Mouse (Mus musculus) midbrain, embryonic 15.5 days (tissue): ENCODE data around the gene Mettl23. TPM values are rescaled to one million over a fixed set of nuclear protein-coding genes. Genes with fewer than 3 reads are reported as not detected.
"Not testable (repeated sequence)": the region's sequence is repeated elsewhere in the genome, so short reads cannot be mapped to it uniquely, and the experiment has no call there.

Experiments
- ATAC-seq: fragments of 200-750 bp; cut with Nextera tagmentation; replicated peaks from 2 replicates; pipeline ENCODE4 v1.8.0; 2017; ENCODE audit warnings: moderate TSS enrichment
- H3K27ac ChIP-seq: fragments of 300-500 bp; sonication (generic); 2 replicates; pipeline ENCODE4 v1.5.1; 2015; ENCODE audit warnings: mild to moderate bottlenecking, inconsistent platforms
- H3K27me3 ChIP-seq: fragments of 300-500 bp; sonication (generic); replicated peaks from 2 replicates; pipeline ENCODE4 v1.6.1; 2015; ENCODE audit warnings: inconsistent platforms
- H3K36me3 ChIP-seq: fragments of 300-500 bp; sonication (generic); replicated peaks from 2 replicates; pipeline ENCODE4 v1.6.1; 2015; ENCODE audit warnings: inconsistent platforms
- H3K4me1 ChIP-seq: fragments of 300-500 bp; sonication (generic); 2 replicates; pipeline ENCODE4 v1.6.1; 2015; ENCODE audit warnings: inconsistent platforms
- H3K4me2 ChIP-seq: fragments of 300-500 bp; sonication (generic); 2 replicates; pipeline ENCODE4 v1.6.1; 2015; ENCODE audit warnings: inconsistent platforms, mild to moderate bottlenecking, moderate library complexity
- H3K4me3 ChIP-seq: fragments of 300-500 bp; sonication (generic); 2 replicates; pipeline ENCODE4 v1.5.1; 2015; ENCODE audit warnings: mild to moderate bottlenecking, inconsistent platforms
- H3K9ac ChIP-seq: fragments of 300-500 bp; sonication (generic); 2 replicates; pipeline ENCODE4 v1.6.1; 2015; ENCODE audit warnings: mild to moderate bottlenecking, inconsistent platforms
- H3K9me3 ChIP-seq: fragments of 300-500 bp; sonication (generic); 2 replicates; pipeline ENCODE4 v1.6.1; 2016; ENCODE audit warnings: inconsistent platforms
- WGBS: fragments of 180-500 bp; shearing (Covaris S2); methylation state at CpG from one replicate; pipeline ENCODE4 v1.1.7; 2015; ENCODE audit warnings: mixed read lengths; 5-methylcytosine and 5-hydroxymethylcytosine counted together
- polyA plus RNA-seq: library from polyadenylated mRNA; unstranded; fragments of >200 nt; fragmentation: Nextera tagmentation; extraction: Ambion mirVana; gene quantifications from 2 replicates; pipeline ENCODE4 v1.2.1, GENCODE M21; 2015

Mettl23 gene
- polyA plus RNA-seq, 1 experiment from 2014 or later: 64.6 TPM

DNA sequence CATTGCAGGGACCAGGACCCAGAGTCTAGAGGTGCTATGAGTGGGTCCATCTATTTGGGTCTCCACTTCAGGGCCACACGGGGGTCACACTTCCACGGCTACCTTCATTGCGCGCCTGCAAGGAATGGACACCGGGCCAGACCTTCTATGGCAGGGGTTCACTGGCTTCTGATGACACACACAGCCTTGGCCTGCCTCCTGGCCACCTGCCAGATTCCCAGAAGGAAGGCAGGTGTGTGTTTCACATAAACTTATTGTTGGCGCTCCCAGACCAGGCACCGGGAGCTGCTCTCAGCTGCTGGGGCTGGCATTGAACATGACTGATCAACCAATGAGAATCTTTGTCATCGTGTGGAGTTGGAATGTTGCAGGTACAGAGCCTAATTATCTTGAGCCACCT lies 35.4 kb downstream of the Mettl23 start:
- H3K4me1 ChIP-seq: no peaks in the 10 kb centered on the region
- H3K4me2 ChIP-seq: no peak overlapping the region
- no peak overlapping the region for H3K27ac ChIP-seq
- H3K27me3 ChIP-seq: no peaks in the 10 kb centered on the region
- WGBS: 92% methylated on average over 8 of the region's 8 CpGs
- H3K4me3 ChIP-seq: no peak overlapping the region
- no peaks in the 10 kb centered on the region for H3K9me3 ChIP-seq
- H3K36me3 ChIP-seq: peaks cover 3% of the 10 kb centered on the region; the same call in 1 of the 2 replicates
- no peak overlapping the region for H3K9ac ChIP-seq
- no peak for ATAC-seq

DNA sequence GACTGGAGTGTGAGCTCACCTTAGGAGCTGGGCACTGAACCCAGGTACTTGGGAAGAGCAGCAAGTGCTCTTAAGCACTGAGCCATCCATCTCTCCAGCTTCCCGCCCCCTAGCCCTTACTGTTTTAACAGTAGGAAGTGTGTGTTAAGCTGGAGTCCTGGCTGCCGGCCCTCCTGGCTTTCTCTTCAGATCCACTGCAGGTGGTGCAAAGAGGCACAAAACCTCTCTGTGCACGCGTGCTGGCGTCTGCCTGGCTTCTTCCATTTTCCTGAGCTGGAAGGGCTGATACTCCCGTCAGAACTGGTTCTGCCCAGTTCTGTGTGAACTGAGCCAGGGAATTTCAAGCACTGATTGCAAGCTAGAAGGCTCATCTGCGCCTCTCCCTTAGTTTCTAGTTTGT lies 37.8 kb downstream of the Mettl23 start:
- H3K9ac ChIP-seq: no peak overlapping the region
- no peak overlapping the region for H3K27ac ChIP-seq
- no peaks in the 10 kb centered on the region for H3K27me3 ChIP-seq
- no peaks in the 10 kb centered on the region for H3K36me3 ChIP-seq
- peaks cover 6% of the 10 kb centered on the region for H3K4me1 ChIP-seq
- H3K4me3 ChIP-seq: no peak overlapping the region
- 65% methylated on average over 7 of the region's 7 CpGs for WGBS
- no peaks in the 10 kb centered on the region for H3K9me3 ChIP-seq
- H3K4me2 ChIP-seq: no peak overlapping the region
- ATAC-seq: no peak

GRCm38 (mm10) chr11:116881440-116881839 lies 38.4 kb downstream of the Mettl23 start:
- ATAC-seq: no peak

GRCm38 (mm10) chr11:116882446-116882845 lies 39.4 kb downstream of the Mettl23 start:
- no peaks in the 10 kb centered on the region for H3K9me3 ChIP-seq
- 0 out of 2 replicates have a peak, but pooled peaks cover 5% of the 10 kb centered on the region for H3K27me3 ChIP-seq
- WGBS: 83% methylated on average over 10 of the region's 10 CpGs
- no peak for ATAC-seq
- no peak overlapping the region for H3K27ac ChIP-seq
- H3K9ac ChIP-seq: no peak overlapping the region
- H3K4me2 ChIP-seq: no peak overlapping the region
- H3K4me1 ChIP-seq: peaks cover 10% of the 10 kb centered on the region
- no peaks in the 10 kb centered on the region for H3K36me3 ChIP-seq
- H3K4me3 ChIP-seq: no peak overlapping the region

More at GRCm38 (mm10) chr11:116881440-116881839, 38.4 kb downstream of the Mettl23 start:
- H3K27ac ChIP-seq: no peak overlapping the region
- H3K9me3 ChIP-seq: no peaks in the 10 kb centered on the region
- no peak overlapping the region for H3K4me2 ChIP-seq
- no peak overlapping the region for H3K4me3 ChIP-seq
- WGBS: 48% methylated on average over 5 of the region's 5 CpGs
- H3K4me1 ChIP-seq: peaks cover 10% of the 10 kb centered on the region
- H3K9ac ChIP-seq: no peak overlapping the region
- no peaks in the 10 kb centered on the region for H3K36me3 ChIP-seq
- H3K27me3 ChIP-seq: no peaks in the 10 kb centered on the region

- WGBS: 82% methylated on average over 6 of the region's 6 CpGs
- no peak for ATAC-seq
- Histone ChIP-seq H3K9ac (no peak overlapping the region), H3K4me2 (no peak overlapping the region), H3K27ac (no peak overlapping the region), H3K4me3 (no peak overlapping the region), H3K36me3 (no peaks in the 10 kb centered on the region), H3K9me3 (no peaks in the 10 kb centered on the region), H3K27me3 (0 out of 2 replicates have a peak, but pooled peaks cover 5% of the 10 kb centered on the region), H3K4me1 (peaks cover 10% of the 10 kb centered on the region)
Observed at GRCm38 (mm10) chr11:116884061-116884460, 41.0 kb downstream of the Mettl23 start.

- 4% methylated on average over 28 of the region's 28 CpGs for WGBS
- Histone ChIP-seq H3K27ac (0 out of 2 replicates have a peak overlapping the region, but pooled peaks have one; percentile 19), H3K9me3 (no peaks in the 10 kb centered on the region), H3K9ac (no peak overlapping the region), H3K4me1 (peaks cover 10% of the 10 kb centered on the region), H3K4me3 (peak overlapping the region; percentile 21), H3K36me3 (no peaks in the 10 kb centered on the region), H3K27me3 (0 out of 2 replicates have a peak, but pooled peaks cover 5% of the 10 kb centered on the region), H3K4me2 (peak overlapping the region; percentile 41)
- peak; percentile 70 for ATAC-seq
Observed at GRCm38 (mm10) chr11:116885275-116886151, 42.4 kb downstream of the Mettl23 start.

GRCm38 (mm10) chr11:116887136-116887535 lies 44.1 kb downstream of the Mettl23 start:
- H3K36me3 ChIP-seq: no peaks in the 10 kb centered on the region
- H3K9me3 ChIP-seq: no peaks in the 10 kb centered on the region
- WGBS: 70% methylated on average over 5 of the region's 5 CpGs
- no peak overlapping the region for H3K4me2 ChIP-seq
- no peak for ATAC-seq
- H3K4me3 ChIP-seq: no peak overlapping the region
- no peak overlapping the region for H3K27ac ChIP-seq
- H3K4me1 ChIP-seq: peaks cover 10% of the 10 kb centered on the region
- no peak overlapping the region for H3K9ac ChIP-seq
- H3K27me3 ChIP-seq: 0 out of 2 replicates have a peak, but pooled peaks cover 5% of the 10 kb centered on the region

- no peak overlapping the region for H3K4me2 ChIP-seq
- no peak overlapping the region for H3K4me3 ChIP-seq
- H3K27ac ChIP-seq: no peak overlapping the region
- H3K9ac ChIP-seq: no peak overlapping the region
- no peaks in the 10 kb centered on the region for H3K36me3 ChIP-seq
- no peaks in the 10 kb centered on the region for H3K4me1 ChIP-seq
- WGBS: 73% methylated on average over 19 of the region's 19 CpGs
- H3K9me3 ChIP-seq: no peaks in the 10 kb centered on the region
- H3K27me3 ChIP-seq: no peaks in the 10 kb centered on the region; the same call in 1 of the 2 replicates
- ATAC-seq: no peak
Observed at GRCm38 (mm10) chr11:116893532-116894442, 50.7 kb downstream of the Mettl23 start.

DNA sequence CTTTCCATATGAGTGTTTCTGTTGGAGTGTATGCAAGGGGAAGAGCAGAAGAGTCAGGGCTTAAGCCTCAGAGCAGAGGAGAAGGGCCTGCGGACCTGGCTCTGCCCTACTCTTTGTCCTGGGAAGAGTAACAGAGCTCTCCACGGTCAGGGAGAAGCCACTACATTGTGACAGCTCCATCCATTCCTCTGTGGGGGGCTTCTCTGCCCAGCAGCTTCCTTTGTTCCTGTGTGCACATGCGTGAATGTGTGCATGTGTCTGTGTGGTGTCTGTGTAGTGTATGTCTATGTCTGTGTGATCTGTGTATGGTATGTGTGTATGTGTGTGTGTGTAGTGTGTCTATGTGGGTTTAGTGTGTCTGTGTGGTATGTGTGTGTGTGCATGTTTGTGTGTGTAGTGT lies 52.3 kb downstream of the Mettl23 start:
- no peak overlapping the region for H3K9ac ChIP-seq
- no peaks in the 10 kb centered on the region for H3K9me3 ChIP-seq
- no peaks in the 10 kb centered on the region for H3K4me1 ChIP-seq
- 33% methylated on average over 3 of the region's 3 CpGs for WGBS
- H3K27me3 ChIP-seq: no peaks in the 10 kb centered on the region; the same call in 1 of the 2 replicates
- no peak overlapping the region for H3K4me2 ChIP-seq
- no peak for ATAC-seq
- no peak overlapping the region for H3K27ac ChIP-seq
- no peak overlapping the region for H3K4me3 ChIP-seq
- H3K36me3 ChIP-seq: no peaks in the 10 kb centered on the region

GRCm38 (mm10) chr11:116899247-116899646 lies 56.2 kb downstream of the Mettl23 start:
- H3K36me3 ChIP-seq: no peaks in the 10 kb centered on the region
- WGBS: 92% methylated on average over 12 of the region's 12 CpGs

DNA sequence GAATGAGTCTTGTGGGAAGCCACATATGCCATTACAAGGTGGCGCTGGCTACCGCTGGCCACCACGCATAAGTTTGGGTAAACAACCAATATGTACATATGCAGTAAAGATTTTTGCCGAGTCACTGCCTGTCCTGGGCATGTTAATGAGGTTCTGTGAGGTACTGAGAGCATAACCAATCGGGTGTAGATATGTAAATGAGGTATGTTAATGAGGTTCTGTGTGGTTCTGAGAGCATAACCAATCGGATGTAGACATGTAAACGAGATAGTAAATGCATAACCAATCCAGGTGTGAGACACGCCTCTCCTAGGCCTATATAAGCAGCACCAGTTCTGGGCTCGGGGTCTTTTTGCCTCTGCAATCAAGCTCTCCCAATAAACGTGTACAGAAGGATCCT lies 59.5 kb downstream of the Mettl23 start:
- not testable (repeated sequence) for ATAC-seq, H3K4me2 ChIP-seq, H3K36me3 ChIP-seq, H3K9me3 ChIP-seq, H3K9ac ChIP-seq, H3K4me1 ChIP-seq, H3K4me3 ChIP-seq, H3K27me3 ChIP-seq, H3K27ac ChIP-seq
- 86% methylated on average over 10 of the region's 10 CpGs for WGBS

More at GRCm38 (mm10) chr11:116899247-116899646, 56.2 kb downstream of the Mettl23 start:
- H3K4me2 ChIP-seq: no peak overlapping the region
- H3K27me3 ChIP-seq: no peaks in the 10 kb centered on the region; the same call in 1 of the 2 replicates
- H3K4me1 ChIP-seq: no peaks in the 10 kb centered on the region
- no peak overlapping the region for H3K27ac ChIP-seq
- no peak for ATAC-seq
- no peaks in the 10 kb centered on the region for H3K9me3 ChIP-seq
- no peak overlapping the region for H3K4me3 ChIP-seq
- H3K9ac ChIP-seq: no peak overlapping the region
